ENCODE assay signal across 9 mouse cellular contexts in the genomic region with DNA sequence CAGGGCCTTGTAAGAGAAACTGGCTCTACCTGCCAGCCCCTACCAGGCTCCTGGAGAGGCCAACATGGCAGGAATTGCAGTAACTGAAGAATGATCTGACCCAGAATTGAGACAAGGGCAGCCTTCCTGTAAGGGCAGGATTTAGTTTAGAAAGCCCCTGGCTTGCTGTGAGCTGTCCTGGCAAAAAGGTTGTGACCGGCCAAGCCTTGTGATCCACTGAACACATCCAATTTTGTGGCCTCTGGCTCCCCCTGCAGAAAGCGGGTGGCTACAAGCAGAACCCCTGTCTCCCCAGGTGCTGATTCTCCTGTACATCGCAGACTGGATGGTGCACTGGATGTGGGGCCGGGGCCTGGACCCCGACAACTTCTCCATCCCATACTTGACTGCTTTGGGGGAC. TPM values are rescaled to one million over a fixed set of nuclear protein-coding genes. Genes with fewer than 3 reads are reported as not detected.
DNase-seq lines count a peak whose midpoint lies in the region; ATAC-seq and TF ChIP-seq lines count a peak whose summit lies in the region.
"Had no signal": no experiment of that assay in that cellular context is flagged by ENCODE, and none has a peak within 500 bp of the region (broad histone marks: within the 10 kb centered on the region; RNA-seq: fewer than 3 reads in every experiment).

No protein-coding gene starts in this region.

- 72% methylated on average over 5 of the region's 5 CpGs for WGBS in heart, embryonic 11.5 days (ENCODE audit: insufficient replicate concordance)

- H3K36me3 ChIP-seq in heart, embryonic 11.5 days (ENCODE audit: control insufficient read depth, insufficient read depth, low read length), result peaks cover 15% of the 10 kb centered on the region; the same call in 1 of the 2 replicates
- peaks cover 6% of the 10 kb centered on the region; the same call in 1 of the 2 replicates for H3K36me3 ChIP-seq in splenic B cell, adult 2 months (ENCODE audit: control insufficient read depth, insufficient read depth, low read length, poor library complexity, severe bottlenecking)

- intact Hi-C loops in gastrocnemius, adult 2 months (cut with DNase I), result loop anchor here (1.0 to 5.0 kb wide), 4 partner anchors 79 to 234 kb away; no protein-coding TSS in a partner anchor

- no peak overlapping the region for H3K4me3 ChIP-seq in heart, embryonic 11.5 days (ENCODE audit: low read depth, low read length)
- no peak overlapping the region for H3K4me3 ChIP-seq in gastrocnemius, adult 2 months

- H3K4me1 ChIP-seq in heart, embryonic 11.5 days (ENCODE audit: control insufficient read depth, insufficient read depth, low read length), result no peaks in the 10 kb centered on the region

- no peak overlapping the region for H3K4me2 ChIP-seq in heart, embryonic 11.5 days

- TF ChIP-seq CTCF in gastrocnemius, adult 2 months (IDR thresholded peaks at IDR 0.05), result peak; percentile 84

- no peak overlapping the region for H3K27ac ChIP-seq in heart, embryonic 11.5 days (ENCODE audit: low read depth, low read length)
- peak overlapping the region; percentile 68 for H3K27ac ChIP-seq in gastrocnemius, adult 2 months

- no peaks in the 10 kb centered on the region for H3K27me3 ChIP-seq in heart, embryonic 11.5 days (ENCODE audit: control insufficient read depth, insufficient read depth, low read length)
- H3K27me3 ChIP-seq in splenic B cell, adult 2 months (ENCODE audit: control insufficient read depth, insufficient read depth, low read length, poor library complexity, severe bottlenecking), result no peaks in the 10 kb centered on the region

- DNase-seq in heart, adult 11 months, result peak; percentile 96
- DNase-seq in CD4-positive helper T cell, adult 2 months (ENCODE audit: low read depth, low spot score), result peak; percentile 43
- DNase-seq in cerebellum, adult 11 months, result peak; percentile 79
- peak; percentile 87 for DNase-seq in gastrocnemius, adult 2 months
- DNase-seq in layer of hippocampus, adult 9-11 months, result peak; percentile 59
- peak; percentile 70 for DNase-seq in lung, postnatal 36 days
- peak; percentile 67 for DNase-seq in splenic B cell, adult 2 months (ENCODE audit: low read depth, low spot score)

- ATAC-seq in heart, embryonic 11.5 days (replicated peaks; ENCODE audit: insufficient number of reproducible peaks, low FRiP score, low TSS enrichment), result no peak

- H3K9me3 ChIP-seq in heart, embryonic 11.5 days (replicated peaks; ENCODE audit: control insufficient read depth, low read length), result no peaks in the 10 kb centered on the region
- H3K9me3 ChIP-seq: G1E had no signal

- no peak overlapping the region for H3K9ac ChIP-seq in heart, embryonic 11.5 days (ENCODE audit: low read depth, low read length)

RNA-seq across cellular contexts. Expression of a gene that starts 19.0 kb away (rescaled TPM):
- 6.4 and 8.7 TPM in 2 replicates for polyA plus RNA-seq in heart, embryonic 11.5 days (2014; fragmentation: Nextera tagmentation; extraction: Ambion mirVana)
- total RNA-seq in gastrocnemius, adult 2 months (2021), result 10 to 100 TPM; 34.8 to 56.7 TPM

RNA-seq across cellular contexts. Expression of a gene that starts 20.8 kb away (rescaled TPM):
- polyA plus RNA-seq in heart, embryonic 11.5 days (2014; fragmentation: Nextera tagmentation; extraction: Ambion mirVana), result 10.3 and 13.6 TPM in 2 replicates
- 1 to 10 TPM; 5.1 to 7.4 TPM for total RNA-seq in gastrocnemius, adult 2 months (2021)
- total RNA-seq: G1E had no signal
- polyA plus RNA-seq: G1E had no signal

RNA-seq across cellular contexts. Expression of a gene that starts 49.1 kb away (rescaled TPM):
- 0.75 and 1.3 TPM in 2 replicates for polyA plus RNA-seq in heart, embryonic 11.5 days (2014; fragmentation: Nextera tagmentation; extraction: Ambion mirVana)
- 1 to 10 TPM in 1 of 2 experiments, under 1 TPM in 1; 0.26 to 1.3 TPM for total RNA-seq in gastrocnemius, adult 2 months (2021)
- polyA plus RNA-seq: G1E had no signal

Comparison
In these comparisons a context has a peak if more than half of its experiments do, and no peak if none do; other contexts are left out.
1. DNase-seq: peak in every context shown above with its lines; median percentile 96 in heart, adult 11 months; 87 in gastrocnemius, adult 2 months; 79 in cerebellum, adult 11 months; 70 in lung, postnatal 36 days; 67 in splenic B cell, adult 2 months; 59 in layer of hippocampus, adult 9-11 months; 43 in CD4-positive helper T cell, adult 2 months.